9 mouse cellular contexts compared by ENCODE assay signal in the genomic region with DNA sequence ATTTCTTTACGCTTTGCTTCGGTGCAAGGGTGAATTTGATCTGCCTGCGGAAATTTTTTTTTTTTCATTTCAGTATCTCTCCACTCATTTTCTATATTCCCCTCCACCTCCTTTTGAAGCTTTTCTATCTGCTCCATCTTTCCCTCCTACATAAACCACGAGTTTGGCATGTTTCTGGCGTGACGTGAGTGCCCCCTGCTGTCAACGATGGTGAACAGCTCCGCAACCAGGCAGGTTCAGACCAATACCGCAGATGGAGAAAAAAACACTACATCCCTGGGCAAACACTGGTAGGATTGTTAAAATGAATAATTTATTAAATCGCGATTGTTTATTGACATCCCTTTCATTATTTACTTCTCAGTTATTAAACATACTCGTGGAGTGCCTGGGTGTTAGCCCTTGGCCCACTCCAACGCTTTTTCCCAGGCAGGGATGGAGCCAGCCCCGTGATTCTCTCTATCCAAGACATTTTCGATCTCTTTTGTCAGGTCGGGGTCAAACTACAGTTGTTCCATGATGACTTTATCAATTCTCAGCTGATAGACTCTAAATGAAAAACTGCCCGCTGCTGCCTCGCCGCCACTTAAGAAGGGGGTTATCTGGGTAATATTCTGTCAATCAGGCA. TPM values are rescaled to one million over a fixed set of nuclear protein-coding genes. Genes with fewer than 3 reads are reported as not detected.
DNase-seq lines count a peak whose midpoint lies in the region; ATAC-seq and TF ChIP-seq lines count a peak whose summit lies in the region.
"Had no signal": no experiment of that assay in that cellular context is flagged by ENCODE, and none has a peak within 500 bp of the region (broad histone marks: within the 10 kb centered on the region; RNA-seq: fewer than 3 reads in every experiment).

No protein-coding gene starts in this region.

- H3K36me3 ChIP-seq in midbrain, embryonic 11.5 days (ENCODE audit: control insufficient read depth, insufficient read depth, low read length) = no peaks in the 10 kb centered on the region

- no peak overlapping the region for H3K27ac ChIP-seq in left cerebral cortex, adult 2 months
- no peak overlapping the region for H3K27ac ChIP-seq in midbrain, embryonic 11.5 days (ENCODE audit: low read depth, low read length)

- H3K4me3 ChIP-seq in left cerebral cortex, adult 2 months = no peak overlapping the region
- no peak overlapping the region for H3K4me3 ChIP-seq in midbrain, embryonic 11.5 days (ENCODE audit: low read depth, low read length)
- H3K4me3 ChIP-seq: myocyte had no signal

- intact Hi-C loops in left cerebral cortex, adult 2 months (cut with DNase I) = loop anchor here (2.0 to 5.0 kb wide), 3 partner anchors 264 to 868 kb away; no protein-coding TSS in a partner anchor

- no peak; the same call in none of the 2 replicates for TF ChIP-seq CTCF in left cerebral cortex, adult 2 months (IDR thresholded peaks at IDR 0.05)

- WGBS in midbrain, embryonic 11.5 days = 29% methylated on average over 19 of the region's 19 CpGs

- no peak overlapping the region for H3K4me2 ChIP-seq in midbrain, embryonic 11.5 days

- H3K4me1 ChIP-seq in midbrain, embryonic 11.5 days (ENCODE audit: control insufficient read depth, insufficient read depth, low read length) = no peaks in the 10 kb centered on the region

- no peak overlapping the region for H3K9ac ChIP-seq in midbrain, embryonic 11.5 days (ENCODE audit: low read length)

- H3K9me3 ChIP-seq in midbrain, embryonic 11.5 days (ENCODE audit: control insufficient read depth, low read length) = no peaks in the 10 kb centered on the region

- H3K27me3 ChIP-seq in midbrain, embryonic 11.5 days (ENCODE audit: control insufficient read depth, insufficient read depth, low read length) = no peaks in the 10 kb centered on the region

- peak; percentile 31 for DNase-seq in WW6 (ENCODE audit: low read depth, low spot score)
- DNase-seq in cerebellum, adult 9-10 months = peak; percentile 78
- DNase-seq in frontal cortex, postnatal 10 days (ENCODE audit: low spot score in 2 of 2) = peak; percentile 65 to 86
- DNase-seq in induced T-regulatory cell, adult 2 months (ENCODE audit: low read depth) = peak; percentile 71
- peak; percentile 86 to 92 for DNase-seq in left cerebral cortex, adult 2 months (ENCODE audit: extremely low spot score in 1 of 2, low spot score in 2 of 2)
- DNase-seq in midbrain, embryonic 11.5 days (ENCODE audit: low spot score, missing footprints) = peak; percentile 95
- peak; percentile 52 for DNase-seq in skeletal muscle tissue, adult 2 months (ENCODE audit: low read depth, low spot score)
- peak; percentile 73 to 79 for DNase-seq in urinary bladder, postnatal 4 days (ENCODE audit: low spot score in 2 of 2)

- peak; percentile 86 for ATAC-seq in midbrain, embryonic 11.5 days (ENCODE audit: low FRiP score)

RNA-seq across cellular contexts. Expression of a gene that starts 53.9 kb away (rescaled TPM):
- total RNA-seq in left cerebral cortex, adult 2 months (2021) = 10 to 100 TPM; 54.1 to 55.2 TPM
- polyA plus RNA-seq in midbrain, embryonic 11.5 days (2014; fragmentation: Nextera tagmentation; extraction: Ambion mirVana) = 11.6 and 12.9 TPM in 2 replicates

Comparison
In these comparisons a context has a peak if more than half of its experiments do, and no peak if none do; other contexts are left out.
1. DNase-seq: peak in every context shown above with its lines; median percentile 95 in midbrain, embryonic 11.5 days; 89 in left cerebral cortex, adult 2 months; 78 in cerebellum, adult 9-10 months; 76 in urinary bladder, postnatal 4 days; 76 in frontal cortex, postnatal 10 days; 71 in induced T-regulatory cell, adult 2 months; 52 in skeletal muscle tissue, adult 2 months; 31 in WW6.